Mouse (Mus musculus) heart, embryonic 12.5 days (tissue): ENCODE measurements around the gene Neu4. TPM values are rescaled to one million over a fixed set of nuclear protein-coding genes. Genes with fewer than 3 reads are reported as not detected.
A peak's percentile ranks its signal among the peaks of the same experiment; 100 is the strongest.
"Not testable (repeated sequence)": the region's sequence is repeated elsewhere in the genome, so short reads cannot be mapped to it uniquely, and the experiment has no call there.

Experiments used
- ATAC-seq: fragments of 200-750 bp; cut with Nextera tagmentation; 2 replicates; pipeline ENCODE4 v1.8.0; 2017; ENCODE audit warnings: moderate TSS enrichment, moderate library complexity; ENCODE audit not compliant: insufficient number of reproducible peaks, low FRiP score
- H3K27ac ChIP-seq: fragments of 300-500 bp; sonication (generic); 2 replicates; pipeline ENCODE4 v1.5.1; 2016; ENCODE audit warnings: mild to moderate bottlenecking, moderate library complexity; ENCODE audit not compliant: poor library complexity, severe bottlenecking
- H3K27me3 ChIP-seq: fragments of 300-500 bp; sonication (generic); replicated peaks from 2 replicates; pipeline ENCODE4 v1.6.1; 2016; ENCODE audit warnings: mild to moderate bottlenecking, moderate library complexity
- H3K36me3 ChIP-seq: fragments of 300-500 bp; sonication (generic); 2 replicates; pipeline ENCODE4 v1.6.1; 2016; ENCODE audit warnings: mild to moderate bottlenecking, moderate library complexity
- H3K4me1 ChIP-seq: fragments of 300-500 bp; sonication (generic); replicated peaks from 2 replicates; pipeline ENCODE4 v1.6.1; 2016; ENCODE audit warnings: mild to moderate bottlenecking
- H3K4me2 ChIP-seq: fragments of 300-500 bp; sonication (generic); 2 replicates; pipeline ENCODE4 v1.6.1; 2016; ENCODE audit warnings: mild to moderate bottlenecking, moderate library complexity
- H3K4me3 ChIP-seq: fragments of 300-500 bp; sonication (generic); 2 replicates; pipeline ENCODE4 v1.5.1; 2016; ENCODE audit warnings: mild to moderate bottlenecking
- H3K9ac ChIP-seq: fragments of 300-500 bp; sonication (generic); 2 replicates; pipeline ENCODE4 v1.6.1; 2016; ENCODE audit warnings: mild to moderate bottlenecking, moderate library complexity
- H3K9me3 ChIP-seq: fragments of 300-500 bp; sonication (generic); replicated peaks from 2 replicates; pipeline ENCODE4 v1.6.1; 2016; ENCODE audit warnings: mild to moderate bottlenecking, moderate library complexity
- WGBS: fragments of 180-500 bp; shearing (Covaris S2); methylation state at CpG from one replicate; pipeline ENCODE4 v1.1.7; 2016; 5-methylcytosine and 5-hydroxymethylcytosine counted together
- polyA plus RNA-seq: library from polyadenylated mRNA; unstranded; fragments of >200 nt; fragmentation: Nextera tagmentation; extraction: Ambion mirVana; gene quantifications from 2 replicates; pipeline ENCODE4 v1.2.1, GENCODE M21; 2016

Gene Neu4
- polyA plus RNA-seq, 1 experiment from 2014 or later = not detected

- H3K27me3 ChIP-seq, H3K4me3 ChIP-seq, H3K36me3 ChIP-seq, H3K27ac ChIP-seq, H3K4me1 ChIP-seq, H3K4me2 ChIP-seq, ATAC-seq, H3K9me3 ChIP-seq, H3K9ac ChIP-seq: not testable (repeated sequence)
- 85% methylated on average over 16 of the region's 19 CpGs for WGBS
Observed at GRCm38 (mm10) chr1:94008826-94009225, 11.4 kb upstream of the Neu4 start.

DNA sequence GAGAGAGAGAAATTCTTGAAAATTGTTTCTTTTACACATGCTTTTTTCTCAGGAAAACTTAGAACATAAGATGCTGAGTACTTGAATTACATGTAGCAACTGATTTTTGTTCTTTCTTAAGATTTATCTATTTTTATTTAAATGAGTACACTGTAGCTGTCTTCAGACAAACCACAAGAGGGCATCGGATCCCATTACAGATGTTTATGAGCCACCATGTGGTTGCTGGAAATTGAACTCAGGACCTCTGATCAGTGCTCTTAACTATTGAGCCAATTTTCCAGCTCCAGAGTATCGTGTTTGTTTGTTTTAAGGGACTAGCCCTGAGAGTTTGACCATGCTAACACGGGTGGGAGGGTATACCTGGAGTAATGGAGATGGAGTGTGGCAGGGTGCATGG lies 8.6 kb upstream of the Neu4 start:
- no peaks in the 10 kb centered on the region for H3K27me3 ChIP-seq
- H3K27ac ChIP-seq = no peak overlapping the region
- H3K4me2 ChIP-seq = no peak overlapping the region
- no peak overlapping the region for H3K4me3 ChIP-seq
- no peak for ATAC-seq
- 60% methylated on average over 3 of the region's 3 CpGs for WGBS
- H3K4me1 ChIP-seq = no peaks in the 10 kb centered on the region
- no peaks in the 10 kb centered on the region for H3K36me3 ChIP-seq
- no peak overlapping the region for H3K9ac ChIP-seq
- H3K9me3 ChIP-seq = no peaks in the 10 kb centered on the region

DNA sequence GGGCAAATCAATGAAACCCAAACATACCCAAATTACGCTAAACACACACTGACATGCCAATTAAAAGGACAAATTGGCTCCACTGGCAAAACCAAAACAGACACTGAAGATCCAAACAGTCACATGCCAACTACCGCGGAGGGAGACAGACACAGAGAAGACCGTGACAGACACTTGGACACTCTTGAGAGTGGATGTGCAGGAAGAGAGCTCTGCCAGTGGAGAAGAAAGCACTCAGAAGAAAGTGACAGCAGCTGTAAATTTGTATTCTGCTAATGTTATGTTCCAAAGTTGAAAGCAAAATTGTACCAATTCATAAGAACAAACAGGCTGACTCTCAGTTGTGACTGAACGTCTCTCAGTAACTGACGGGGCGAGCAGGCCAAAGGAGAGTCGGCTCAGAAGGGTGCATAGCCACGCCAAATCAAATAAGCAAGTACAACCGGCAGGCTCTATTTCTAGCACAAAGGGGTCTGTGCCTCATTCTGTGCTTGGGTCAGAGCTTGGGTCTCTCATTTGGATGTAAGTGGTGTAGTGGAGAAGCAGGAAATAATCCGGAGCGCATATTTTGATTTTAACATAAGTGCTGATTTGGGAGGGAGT lies 7.4 kb downstream of the Neu4 start:
- WGBS = 87% methylated on average over 12 of the region's 12 CpGs

GRCm38 (mm10) chr1:94028741-94029140 lies 8.5 kb downstream of the Neu4 start:
- no peak for ATAC-seq
- Histone ChIP-seq H3K9me3 (no peaks in the 10 kb centered on the region), H3K4me3 (no peak overlapping the region), H3K4me1 (no peaks in the 10 kb centered on the region), H3K9ac (no peak overlapping the region), H3K27me3 (peaks cover 2% of the 10 kb centered on the region; the same call in 1 of the 2 replicates), H3K27ac (no peak overlapping the region), H3K4me2 (no peak overlapping the region), H3K36me3 (no peaks in the 10 kb centered on the region)
- 88% methylated on average over 2 of the region's 2 CpGs for WGBS

More for the DNA sequence above, 7.4 kb downstream of the Neu4 start:
- no peak overlapping the region for H3K9ac ChIP-seq
- no peak overlapping the region for H3K27ac ChIP-seq
- no peak for ATAC-seq
- no peaks in the 10 kb centered on the region for H3K9me3 ChIP-seq
- H3K36me3 ChIP-seq = no peaks in the 10 kb centered on the region
- H3K4me1 ChIP-seq = no peaks in the 10 kb centered on the region
- no peak overlapping the region for H3K4me2 ChIP-seq
- H3K4me3 ChIP-seq = no peak overlapping the region
- H3K27me3 ChIP-seq = peaks cover 4% of the 10 kb centered on the region; the same call in 1 of the 2 replicates

- Histone ChIP-seq H3K4me2 (no peak overlapping the region), H3K27me3 (no peaks in the 10 kb centered on the region), H3K9me3 (no peaks in the 10 kb centered on the region), H3K4me3 (no peak overlapping the region), H3K4me1 (peaks cover 13% of the 10 kb centered on the region), H3K36me3 (no peaks in the 10 kb centered on the region), H3K27ac (no peak overlapping the region), H3K9ac (no peak overlapping the region)
- ATAC-seq = no peak
- 81% methylated on average over 2 of the region's 2 CpGs for WGBS
Observed at GRCm38 (mm10) chr1:94033075-94033602, 12.9 kb downstream of the Neu4 start.

DNA sequence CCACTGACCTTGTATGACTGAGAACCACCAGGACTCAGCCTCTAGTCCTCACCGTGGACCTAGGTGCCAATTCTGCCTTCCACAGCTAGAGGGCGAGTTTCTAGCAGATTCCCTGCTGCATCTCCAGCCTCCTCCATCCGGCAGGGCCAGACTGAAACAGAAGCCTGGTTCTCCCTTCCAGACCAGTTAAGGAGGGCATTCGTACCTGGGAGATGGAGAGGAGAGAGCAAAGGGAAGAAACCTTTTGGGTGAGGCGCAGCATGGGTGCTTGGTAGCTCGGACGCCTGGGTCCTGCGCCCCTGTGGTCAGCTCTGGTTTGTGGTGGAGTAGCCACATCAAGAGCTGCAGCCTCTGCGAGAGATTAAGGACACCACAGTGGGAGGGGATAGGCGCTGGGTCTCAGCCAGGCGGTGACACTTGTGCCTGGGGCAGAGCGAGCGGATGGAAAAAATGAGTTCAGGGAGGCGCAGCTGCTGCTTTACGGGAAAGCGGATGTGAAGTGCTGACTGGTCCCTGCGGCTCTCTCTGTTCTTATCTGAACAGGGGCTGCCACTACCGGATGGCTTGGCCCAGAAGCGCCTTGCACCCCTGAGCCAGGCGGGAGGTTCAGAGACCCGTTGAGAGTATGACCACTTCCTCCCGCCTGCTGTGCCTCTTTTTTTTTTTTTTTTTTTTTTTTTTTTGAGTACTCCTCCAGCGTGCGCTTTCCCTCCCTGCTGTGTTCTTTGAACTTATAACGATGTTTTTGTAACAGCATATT lies 14.9 kb downstream of the Neu4 start:
- H3K9me3 ChIP-seq = no peaks in the 10 kb centered on the region
- peak overlapping the region; percentile 47 for H3K4me3 ChIP-seq
- peak overlapping the region; percentile 96 for H3K27ac ChIP-seq
- H3K27me3 ChIP-seq = peaks cover 5% of the 10 kb centered on the region; the same call in 1 of the 2 replicates
- H3K4me1 ChIP-seq = peaks cover 13% of the 10 kb centered on the region
- peak overlapping the region; percentile 64 for H3K9ac ChIP-seq
- WGBS = under 1% methylated on average over 25 of the region's 25 CpGs
- H3K4me2 ChIP-seq = peak overlapping the region; percentile 84
- ATAC-seq = peak; percentile 91
- H3K36me3 ChIP-seq = no peaks in the 10 kb centered on the region

DNA sequence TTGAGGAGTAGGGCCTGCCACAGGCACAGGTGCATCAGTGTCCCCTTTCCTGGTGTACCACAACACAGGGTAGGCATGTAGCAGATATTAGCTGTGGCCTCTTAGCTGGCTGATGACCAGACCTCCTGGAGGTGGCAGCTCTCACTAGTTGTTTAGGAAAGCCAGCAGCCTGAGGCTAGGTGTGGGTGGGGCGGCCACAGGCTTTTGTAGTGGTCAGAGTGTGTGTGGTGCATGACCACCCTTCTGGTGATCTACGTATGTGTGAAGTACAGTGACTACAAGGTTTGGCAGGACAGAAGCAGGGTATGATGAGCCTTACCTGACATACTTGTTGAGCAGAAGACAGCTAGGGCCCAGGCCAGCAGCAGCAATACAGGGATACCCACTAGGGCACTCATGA lies 20.1 kb downstream of the Neu4 start:
- H3K27ac ChIP-seq = no peak overlapping the region
- no peak overlapping the region for H3K9ac ChIP-seq
- peaks cover 6% of the 10 kb centered on the region for H3K4me1 ChIP-seq
- H3K27me3 ChIP-seq = peaks cover 5% of the 10 kb centered on the region; the same call in 1 of the 2 replicates
- H3K4me2 ChIP-seq = no peak overlapping the region
- no peaks in the 10 kb centered on the region for H3K36me3 ChIP-seq
- H3K9me3 ChIP-seq = no peaks in the 10 kb centered on the region
- H3K4me3 ChIP-seq = no peak overlapping the region
- WGBS = 91% methylated on average over 2 of the region's 2 CpGs
- no peak for ATAC-seq

GRCm38 (mm10) chr1:94045559-94045958 lies 25.3 kb downstream of the Neu4 start:
- no peaks in the 10 kb centered on the region for H3K9me3 ChIP-seq
- no peaks in the 10 kb centered on the region; the same call in 1 of the 2 replicates for H3K27me3 ChIP-seq
- no peak overlapping the region for H3K9ac ChIP-seq
- no peaks in the 10 kb centered on the region for H3K36me3 ChIP-seq
- 75% methylated on average over 3 of the region's 3 CpGs for WGBS
- ATAC-seq = no peak
- H3K4me3 ChIP-seq = no peak overlapping the region
- no peak overlapping the region for H3K27ac ChIP-seq
- no peak overlapping the region for H3K4me2 ChIP-seq
- no peaks in the 10 kb centered on the region for H3K4me1 ChIP-seq

DNA sequence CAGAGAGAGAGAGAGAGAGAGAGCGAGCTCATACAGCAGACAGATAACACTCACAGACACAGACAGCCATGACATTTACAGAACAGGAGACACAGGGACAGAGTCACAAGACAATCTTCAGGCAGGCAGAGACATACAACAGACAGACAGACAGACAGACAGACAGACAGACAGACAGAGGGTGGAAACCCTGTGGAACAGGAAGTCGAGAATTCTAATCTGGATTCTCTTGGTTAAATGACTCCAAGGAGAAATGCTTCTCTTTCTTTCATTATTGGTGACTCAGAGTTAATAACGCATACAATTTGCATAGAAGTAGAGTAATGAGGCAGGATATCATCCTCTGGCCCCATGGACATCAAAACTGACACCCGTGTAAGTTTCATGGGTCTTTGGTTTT lies 26.3 kb downstream of the Neu4 start:
- Histone ChIP-seq H3K36me3 (no peaks in the 10 kb centered on the region), H3K9ac (no peak overlapping the region), H3K4me1 (no peaks in the 10 kb centered on the region), H3K27me3 (no peaks in the 10 kb centered on the region), H3K4me2 (no peak overlapping the region), H3K4me3 (no peak overlapping the region), H3K27ac (no peak overlapping the region), H3K9me3 (no peaks in the 10 kb centered on the region)
- 73% methylated on average over 4 of the region's 4 CpGs for WGBS
- ATAC-seq = no peak

DNA sequence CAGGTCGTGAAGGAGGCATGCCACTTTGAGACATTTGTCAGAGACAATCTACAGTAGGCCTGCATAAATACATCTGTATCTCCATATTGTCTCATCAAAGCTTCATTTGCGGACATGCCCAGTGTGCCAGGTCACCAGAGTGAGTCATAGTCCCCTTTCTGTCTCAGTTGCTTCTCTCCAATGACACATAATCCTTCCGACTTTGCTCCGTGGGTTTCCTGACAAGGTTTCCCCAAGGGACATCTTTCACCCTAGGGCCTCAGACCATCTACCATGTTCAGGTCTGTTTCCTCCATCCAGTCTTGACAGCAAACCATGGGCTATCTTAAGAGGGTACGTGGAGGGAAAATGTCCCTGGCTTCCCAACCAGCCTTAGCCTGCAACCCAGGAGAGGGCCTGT lies 30.9 kb downstream of the Neu4 start:
- Histone ChIP-seq H3K4me2 (no peak overlapping the region), H3K9ac (no peak overlapping the region), H3K27me3 (no peaks in the 10 kb centered on the region), H3K9me3 (no peaks in the 10 kb centered on the region), H3K36me3 (no peaks in the 10 kb centered on the region), H3K27ac (no peak overlapping the region), H3K4me1 (peaks cover 9% of the 10 kb centered on the region; the same call in 1 of the 2 replicates), H3K4me3 (no peak overlapping the region)
- no peak for ATAC-seq
- 76% methylated on average over 5 of the region's 5 CpGs for WGBS

DNA sequence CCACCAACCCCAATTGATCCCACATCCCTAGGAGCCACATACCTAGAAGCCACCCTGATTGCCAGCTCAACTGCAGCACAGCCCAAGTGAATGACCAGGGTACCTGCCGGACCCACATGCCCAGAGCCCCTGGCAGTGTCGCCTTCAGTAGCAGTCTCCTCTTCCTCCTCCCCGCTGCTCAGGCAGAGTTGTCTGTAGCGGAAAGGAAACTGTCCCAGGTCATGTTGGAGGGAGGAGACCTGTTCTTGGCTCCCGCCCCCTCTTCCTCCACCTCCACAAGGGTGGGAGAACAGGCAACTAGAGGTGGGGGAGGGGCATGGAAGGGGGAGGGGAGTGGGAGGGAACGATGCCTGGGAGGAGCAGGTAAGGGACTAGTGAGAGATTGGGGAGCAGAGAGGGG lies 32.1 kb downstream of the Neu4 start, which contains the start of gene Pdcd1:
Gene Pdcd1, minus strand, starts transcription at position 181 of the 400 bp plus-strand sequence.
- no peaks in the 10 kb centered on the region for H3K27me3 ChIP-seq
- WGBS = 41% methylated on average over 6 of the region's 6 CpGs
- no peak within 1 kb of the TSS for H3K27ac ChIP-seq
- H3K4me1 ChIP-seq = peaks cover 9% of the 10 kb centered on the region; the same call in 1 of the 2 replicates
- ATAC-seq = no peak
- H3K4me2 ChIP-seq = no peak within 1 kb of the TSS
- H3K4me3 ChIP-seq = no peak within 1 kb of the TSS
- no peak within 1 kb of the TSS for H3K9ac ChIP-seq
- H3K36me3 ChIP-seq = no peaks in the 10 kb centered on the region
- H3K9me3 ChIP-seq = no peaks in the 10 kb centered on the region
